Mouse (Mus musculus) testis, adult 2 months (tissue): ENCODE data around the gene Atp6v0a4. TPM values are rescaled to one million over a fixed set of nuclear protein-coding genes. Genes with fewer than 3 reads are reported as not detected.

Experiments
- H3K27ac ChIP-seq: fragments of 200-500 bp; 2 replicates; pipeline ENCODE4 v1.5.1; 2012; ENCODE audit warnings: low read depth, low read length; ENCODE audit not compliant: control insufficient read depth, insufficient read depth
- H3K27me3 ChIP-seq: fragments of 200-500 bp; 2 replicates; pipeline ENCODE4 v1.6.1; 2012; ENCODE audit warnings: mild to moderate bottlenecking, low read length, moderate library complexity; ENCODE audit not compliant: control insufficient read depth, insufficient read depth
- H3K36me3 ChIP-seq: fragments of 200-500 bp; 2 replicates; pipeline ENCODE4 v1.6.1; 2012; ENCODE audit warnings: mild to moderate bottlenecking, low read length; ENCODE audit not compliant: control insufficient read depth, insufficient read depth
- H3K4me1 ChIP-seq: fragments of 200-500 bp; 2 replicates; pipeline ENCODE4 v1.6.1; 2012; ENCODE audit warnings: low read length; ENCODE audit not compliant: control insufficient read depth, insufficient read depth
- H3K4me3 ChIP-seq: fragments of 200-500 bp; 2 replicates; pipeline ENCODE4 v1.5.1; 2012; ENCODE audit warnings: low read depth, mild to moderate bottlenecking, low read length, moderate library complexity, mixed read lengths; ENCODE audit not compliant: control insufficient read depth
- CTCF ChIP-seq: fragments of 200-500 bp; IDR thresholded peaks from 2 replicates; pipeline ENCODE4 v1.5.1; 2012; ENCODE audit warnings: low read depth, mild to moderate bottlenecking, inconsistent platforms, low read length, moderate library complexity; ENCODE audit not compliant: control insufficient read depth, insufficient read depth, insufficient replicate concordance
- POLR2A ChIP-seq: fragments of 200-500 bp; IDR thresholded peaks from 2 replicates; pipeline ENCODE4 v1.6.1; 2012; ENCODE audit warnings: low read depth, mild to moderate bottlenecking, inconsistent platforms, low read length, moderate library complexity; ENCODE audit not compliant: control insufficient read depth
- polyA plus RNA-seq: library from polyadenylated mRNA; depleted of rRNA; stranded (reverse); fragments of >200 nt; gene quantifications from 2 replicates; pipeline ENCODE4 v1.2.3, GENCODE M21; 2012; rRNA removed

Atp6v0a4 gene
- polyA plus RNA-seq = 0.26 and 0.78 TPM in 2 replicates

GRCm38 (mm10) chr6:38124207-38124835 is at the start of gene Atp6v0a4:
Atp6v0a4 (minus strand) TSS chr6:38124586.
- Histone ChIP-seq H3K4me1 (no peaks in the 10 kb centered on the region), H3K27me3 (no peaks in the 10 kb centered on the region), H3K36me3 (no peaks in the 10 kb centered on the region), H3K27ac (no peak within 1 kb of the TSS), H3K4me3 (no peak within 1 kb of the TSS)
- no peak for TF ChIP-seq POLR2A
- no peak for TF ChIP-seq CTCF

GRCm38 (mm10) chr6:38165385-38165784 is 41.0 kb upstream of the Atp6v0a4 start:
- no peak overlapping the region for H3K4me3 ChIP-seq
- no peaks in the 10 kb centered on the region for H3K27me3 ChIP-seq
- H3K27ac ChIP-seq = no peak overlapping the region
- H3K36me3 ChIP-seq = no peaks in the 10 kb centered on the region
- H3K4me1 ChIP-seq = no peaks in the 10 kb centered on the region
- TF ChIP-seq POLR2A (no peak), CTCF (no peak)

DNA sequence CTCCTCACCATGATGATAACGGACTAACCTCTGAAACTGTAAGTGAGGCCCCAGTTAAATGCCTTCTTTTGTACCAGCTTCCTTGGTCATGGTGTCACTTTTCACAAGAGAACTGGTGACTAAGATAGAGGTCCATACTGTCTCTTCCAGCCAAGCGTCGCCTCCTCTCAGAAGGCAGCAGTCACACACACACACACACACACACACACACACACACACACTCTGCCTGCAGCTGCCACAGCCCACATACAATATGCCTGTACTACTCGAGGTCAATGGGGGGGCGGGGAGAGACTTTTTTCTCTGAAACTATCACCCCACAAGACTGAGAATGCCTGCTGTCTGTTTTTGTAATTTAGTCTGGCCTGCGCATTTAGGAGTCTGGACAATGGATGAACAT is 40.3 kb upstream of the Atp6v0a4 start:
- H3K27me3 ChIP-seq = no peaks in the 10 kb centered on the region
- no peak overlapping the region for H3K4me3 ChIP-seq
- no peaks in the 10 kb centered on the region for H3K36me3 ChIP-seq
- TF ChIP-seq CTCF (no peak), POLR2A (no peak)
- H3K27ac ChIP-seq = no peak overlapping the region
- H3K4me1 ChIP-seq = no peaks in the 10 kb centered on the region

- no peaks in the 10 kb centered on the region for H3K27me3 ChIP-seq
- TF ChIP-seq CTCF = no peak
- no peak overlapping the region for H3K4me3 ChIP-seq
- no peaks in the 10 kb centered on the region for H3K36me3 ChIP-seq
- no peaks in the 10 kb centered on the region for H3K4me1 ChIP-seq
- no peak overlapping the region for H3K27ac ChIP-seq
These were observed 38.6 kb upstream of the Atp6v0a4 start for GRCm38 (mm10) chr6:38162825-38163504.

DNA sequence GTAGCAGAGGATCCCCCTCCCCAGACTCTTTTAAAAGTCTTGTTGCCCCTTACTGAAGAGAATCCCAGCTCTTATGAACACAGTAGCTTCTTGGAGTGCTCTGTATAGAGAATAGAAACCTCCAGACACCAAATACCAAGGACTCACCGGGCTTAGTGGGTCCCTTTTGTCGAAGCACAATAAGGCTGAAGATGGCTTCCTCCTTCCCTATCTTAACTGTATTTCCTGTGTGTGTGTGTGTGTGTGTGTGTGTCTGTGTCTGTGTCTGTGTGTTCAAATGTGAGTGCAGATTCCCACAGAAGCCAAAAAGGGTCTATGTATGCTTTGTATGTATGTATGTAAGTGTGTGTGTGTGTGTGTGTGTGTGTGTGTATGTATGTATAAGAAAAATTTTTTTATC is 36.2 kb upstream of the Atp6v0a4 start:
- TF ChIP-seq POLR2A (no peak), CTCF (no peak)
- H3K36me3 ChIP-seq = no peaks in the 10 kb centered on the region
- H3K4me3 ChIP-seq = no peak overlapping the region
- no peaks in the 10 kb centered on the region for H3K4me1 ChIP-seq
- H3K27me3 ChIP-seq = no peaks in the 10 kb centered on the region
- no peak overlapping the region for H3K27ac ChIP-seq

GRCm38 (mm10) chr6:38160102-38160501 is 35.7 kb upstream of the Atp6v0a4 start:
- Histone ChIP-seq H3K27ac (no peak overlapping the region), H3K36me3 (no peaks in the 10 kb centered on the region), H3K27me3 (no peaks in the 10 kb centered on the region), H3K4me1 (no peaks in the 10 kb centered on the region), H3K4me3 (no peak overlapping the region)
- TF ChIP-seq CTCF (peak; percentile 11; the same call in 1 of the 2 replicates), POLR2A (no peak)

GRCm38 (mm10) chr6:38159576-38159975 is 35.2 kb upstream of the Atp6v0a4 start:
- TF ChIP-seq POLR2A = no peak
- TF ChIP-seq CTCF = no peak

DNA sequence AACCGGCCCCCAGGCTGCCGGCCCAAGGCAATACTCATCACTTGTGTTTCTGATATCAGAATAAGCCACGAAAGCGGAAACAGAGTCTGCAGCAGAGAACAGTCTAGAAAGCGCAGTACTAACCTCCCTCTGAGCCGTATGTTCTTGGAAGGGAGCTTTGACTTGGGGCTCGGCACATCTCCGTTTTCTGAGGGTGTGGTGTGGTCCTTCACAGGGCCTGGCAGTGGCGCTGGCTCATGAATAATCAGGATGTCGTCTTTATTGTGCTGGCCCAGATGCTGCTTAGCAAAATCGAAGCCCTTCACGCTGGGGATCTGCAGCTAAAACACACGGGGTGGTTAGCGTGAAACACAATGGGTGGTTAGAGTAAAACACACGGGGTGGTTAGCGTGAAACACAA is 33.5 kb upstream of the Atp6v0a4 start:
- TF ChIP-seq POLR2A = no peak
- TF ChIP-seq CTCF = no peak
- Histone ChIP-seq H3K36me3 (no peaks in the 10 kb centered on the region), H3K27me3 (no peaks in the 10 kb centered on the region), H3K27ac (no peak overlapping the region), H3K4me3 (no peak overlapping the region), H3K4me1 (no peaks in the 10 kb centered on the region)

More at GRCm38 (mm10) chr6:38159576-38159975, 35.2 kb upstream of the Atp6v0a4 start:
- H3K27ac ChIP-seq = no peak overlapping the region
- no peaks in the 10 kb centered on the region for H3K36me3 ChIP-seq
- H3K27me3 ChIP-seq = no peaks in the 10 kb centered on the region
- no peaks in the 10 kb centered on the region for H3K4me1 ChIP-seq
- no peak overlapping the region for H3K4me3 ChIP-seq
